Mouse (Mus musculus) left cerebral cortex, adult 18-20 months (tissue): ENCODE measurements around the gene Ube2v1. TPM values are rescaled to one million over a fixed set of nuclear protein-coding genes. Genes with fewer than 3 reads are reported as not detected.

Source experiments
- DNase-seq, 2 experiments: peaks; one replicate each; pipeline ENCODE4 v3.0.0; 2021 to 2022; ENCODE audit warnings: low spot score in 2 of 2, mixed read lengths in 1 of 2
- microRNA-seq, 2 experiments: library from miRNA; unstranded; fragments of <30 nt; microRNA quantifications; one replicate each; pipeline ENCODE4 v1.2.0; 2021
- total RNA-seq, 2 experiments: library from RNA; stranded (reverse); gene quantifications; 2 replicates each; pipeline ENCODE4 v1.2.3; 2021

Gene Ube2v1
- total RNA-seq, 2 experiments from 2014 or later: 259 to 266 TPM

DNA sequence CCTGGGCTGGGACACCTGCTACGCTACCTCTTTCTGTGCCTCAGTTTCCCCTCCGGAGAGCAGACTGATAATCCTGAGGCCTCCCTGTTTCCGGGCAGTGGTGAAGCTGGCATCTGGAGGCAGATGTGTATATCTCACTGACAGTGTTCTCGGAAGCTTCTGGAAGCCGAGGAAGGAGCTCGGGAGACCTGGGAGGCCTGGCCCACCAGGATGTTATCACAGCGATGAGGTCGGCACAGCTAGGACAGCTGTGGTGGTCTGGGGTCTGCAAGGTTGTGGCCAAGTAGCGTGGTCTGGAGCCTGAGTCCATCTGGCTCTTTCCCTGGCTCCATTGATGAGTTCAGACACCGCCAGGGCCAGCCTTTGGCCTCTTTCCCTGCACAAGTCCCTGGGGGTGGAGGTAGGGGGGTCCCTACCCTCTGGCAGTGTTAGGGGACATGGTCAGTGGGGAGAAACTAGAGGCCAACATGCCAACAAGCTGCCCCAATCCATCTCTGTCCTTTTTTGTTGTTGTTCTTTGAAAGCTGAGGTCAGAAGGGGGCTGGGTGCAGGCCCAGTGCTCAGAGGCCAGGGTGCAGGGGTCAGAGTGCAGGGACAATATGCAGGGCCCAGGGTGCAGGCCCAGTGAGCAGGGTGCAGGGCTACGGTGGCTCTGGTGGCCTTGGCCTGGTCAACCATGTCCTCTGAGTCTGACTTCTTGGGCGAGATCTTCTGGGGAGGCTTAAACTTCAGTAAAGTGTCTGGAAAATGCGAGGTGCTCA, 67.2 kb downstream of the Ube2v1 start:
- DNase-seq: no peak

DNA sequence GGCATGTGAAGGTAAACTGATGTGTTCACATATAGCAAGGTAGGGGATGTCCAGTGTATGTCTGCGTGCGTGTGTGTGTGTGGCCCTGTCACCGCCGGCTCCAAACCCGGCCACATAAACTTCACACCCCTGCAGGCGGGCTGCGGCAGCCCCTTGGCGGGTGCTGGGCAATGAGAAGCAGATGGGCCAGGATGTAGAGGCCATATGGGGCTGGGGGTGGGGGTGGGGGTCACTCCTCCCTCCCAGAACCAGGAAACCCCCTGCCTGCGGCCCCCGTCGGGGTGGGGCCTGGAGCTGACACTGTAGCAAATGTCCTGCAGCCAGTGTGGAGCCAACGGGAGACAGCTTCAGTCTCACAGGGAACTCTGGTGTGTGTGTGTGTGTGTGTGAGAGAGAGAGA, 68.2 kb downstream of the Ube2v1 start:
- no peak for DNase-seq

DNA sequence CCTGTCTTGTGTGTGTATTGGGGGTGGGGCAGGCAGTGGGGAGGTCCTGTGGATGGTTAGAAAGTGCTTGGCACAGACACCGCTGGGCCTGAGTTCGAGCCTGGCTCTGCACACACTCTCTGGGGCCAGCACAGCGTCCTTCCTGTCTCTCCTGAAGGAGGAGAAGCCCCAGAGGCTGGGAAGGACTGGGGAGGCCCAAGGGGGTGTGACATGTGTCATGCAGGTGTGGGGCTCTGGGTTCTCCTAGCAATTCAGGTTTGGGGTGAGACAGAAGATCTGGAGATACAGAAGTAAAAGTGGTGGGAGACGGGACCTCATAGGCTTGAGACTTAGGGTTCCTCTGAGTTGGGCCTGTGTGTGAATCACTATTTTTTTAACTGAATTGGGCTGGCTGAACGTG, 68.9 kb downstream of the Ube2v1 start:
- DNase-seq: no peak

DNA sequence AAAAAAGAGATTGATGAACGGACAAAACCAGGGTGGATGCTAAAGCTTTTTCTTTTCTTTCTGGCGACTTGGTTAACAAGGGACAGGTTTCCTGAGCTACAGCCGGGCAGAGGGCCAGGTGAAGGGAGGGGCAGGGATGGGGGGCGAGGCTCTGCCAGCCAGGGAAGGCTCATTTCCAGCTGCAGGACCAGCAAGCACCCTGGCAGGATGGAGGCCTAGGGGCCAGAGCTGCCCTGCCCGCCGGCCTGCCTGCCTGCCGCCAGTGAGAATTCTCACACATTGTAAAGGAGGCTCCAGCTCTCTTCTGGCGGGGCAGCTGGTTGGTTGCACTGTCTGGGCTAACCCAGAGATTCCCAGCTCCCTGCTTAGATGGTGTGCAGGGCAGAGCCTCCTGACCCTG, 69.8 kb downstream of the Ube2v1 start:
- no peak for DNase-seq

DNA sequence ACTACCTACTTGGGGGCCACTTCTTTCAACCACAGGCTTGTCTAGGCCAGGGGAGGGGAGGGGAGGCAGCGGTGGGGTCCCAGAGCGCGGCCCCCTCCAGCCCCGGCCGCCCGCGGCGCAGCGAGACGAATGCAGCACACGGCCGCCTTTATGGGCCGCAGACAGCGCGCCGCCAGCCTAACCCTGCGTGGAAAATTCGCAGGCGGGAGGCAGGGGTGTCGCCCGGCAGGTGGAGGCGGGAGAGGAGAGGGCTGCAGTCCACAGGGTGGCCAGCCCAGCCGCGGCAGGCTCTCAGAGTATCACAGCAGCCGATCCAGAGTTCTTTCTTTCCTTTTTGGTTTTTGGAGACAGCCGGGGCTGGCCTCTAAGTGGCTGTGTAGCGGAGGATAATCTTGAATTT, 72.5 kb downstream of the Ube2v1 start:
- DNase-seq: no peak

Small RNAs within 50 kb of the gene (microRNA-seq; reads per million reads assigned to microRNA genes)
- 0 reads per million in 2 experiments for gene Gm22355

Other genes with a start within 250 kb of the Ube2v1 start
- 10 to 100 TPM; 26.2 to 32.4 TPM for gene Slc9a8, start 210.4 kb downstream of the Ube2v1 start, total RNA-seq
- 10 to 100 TPM; 57.9 to 58.9 TPM for gene Rnf114, start 139.4 kb downstream of the Ube2v1 start, total RNA-seq
- 10 to 100 TPM; 76.0 to 84.0 TPM for gene Spata2, start 139.2 kb downstream of the Ube2v1 start, total RNA-seq
- 1 to 10 TPM; 1.1 to 1.2 TPM for gene Snai1, start 93.9 kb downstream of the Ube2v1 start, total RNA-seq
- 10 to 100 TPM; 32.2 to 33.5 TPM for gene Gm20431, start 29.4 kb upstream of the Ube2v1 start, total RNA-seq
- gene Cebpb, start 56.8 kb upstream of the Ube2v1 start, total RNA-seq: 10 to 100 TPM; 15.9 to 17.3 TPM
- 10 to 100 TPM; 43.3 to 44.4 TPM for gene Tmem189, start 57.7 kb upstream of the Ube2v1 start, total RNA-seq